Mouse (Mus musculus) embryonic stem cell, embryonic (primary cell): ENCODE measurements at regions not wholly inside any gene's neighbourhood (a gene's known extent, or its start where the extent isn't known, plus 50 kb on each side); places are given as distances from the start of the nearest gene placed in this dataset.

ENCODE experiments used
- CTCF ChIA-PET, 4 experiments: fragments of 300-600 bp in 2 of 4; fragments of 350-600 bp in 2 of 4; sonication (Branson Sonifier 250); formaldehyde crosslinking; loops; one replicate each; lab custom pipeline; 2022; ENCODE audit warnings: inconsistent platforms in 2 of 4; lab: Charles Lee
- POLR2A ChIA-PET, 4 experiments: fragments of 300-600 bp in 2 of 4; fragments of 350-600 bp in 2 of 4; sonication (Branson Sonifier 250); formaldehyde crosslinking; loops; one replicate each; lab custom pipeline; 2022; ENCODE audit warnings: antibody characterized with exemption in 4 of 4, inconsistent platforms in 1 of 4; lab: Charles Lee

DNA sequence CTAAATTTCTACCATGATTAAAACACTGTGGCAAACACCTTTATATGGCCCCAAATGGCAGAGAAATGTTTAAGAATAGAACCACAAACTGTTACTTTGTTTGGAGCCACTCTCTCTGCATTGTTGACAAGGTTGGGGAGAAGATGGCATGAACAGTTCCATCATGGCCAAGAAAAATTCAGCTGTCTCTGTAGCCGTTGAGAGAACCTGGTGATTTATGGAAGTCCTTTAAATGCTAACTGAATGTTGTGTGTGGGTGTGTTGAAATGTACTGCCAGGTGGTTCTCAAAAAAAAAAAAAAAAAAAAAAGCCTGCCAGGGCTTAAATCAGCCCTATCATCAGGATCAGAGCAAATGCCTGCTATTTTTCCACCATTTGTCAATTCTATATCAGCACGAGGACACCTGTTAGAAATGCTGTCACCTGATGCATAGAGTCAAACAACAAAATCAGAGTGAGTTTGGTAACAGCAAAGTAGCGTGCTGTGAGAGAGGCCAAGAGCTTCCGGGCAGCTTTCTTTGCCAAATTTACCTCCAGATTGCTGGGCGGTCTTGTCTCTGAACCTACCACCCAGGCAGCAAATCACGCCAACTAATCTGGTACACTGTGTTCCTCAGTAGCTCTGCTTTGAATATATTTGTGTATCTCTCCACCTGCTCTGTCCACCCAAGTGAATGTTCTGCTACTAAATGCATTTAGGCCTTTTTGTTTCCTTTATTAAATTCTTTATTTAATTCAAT, 536.5 kb downstream of the Btbd3 start:
- CTCF ChIA-PET: no interaction called here
- POLR2A ChIA-PET: interaction anchor here in 1 of 4 experiments (0.7 kb wide), 1 partner anchor 104 kb away, joined by 5 read pairs; no protein-coding TSS in a partner anchor

DNA sequence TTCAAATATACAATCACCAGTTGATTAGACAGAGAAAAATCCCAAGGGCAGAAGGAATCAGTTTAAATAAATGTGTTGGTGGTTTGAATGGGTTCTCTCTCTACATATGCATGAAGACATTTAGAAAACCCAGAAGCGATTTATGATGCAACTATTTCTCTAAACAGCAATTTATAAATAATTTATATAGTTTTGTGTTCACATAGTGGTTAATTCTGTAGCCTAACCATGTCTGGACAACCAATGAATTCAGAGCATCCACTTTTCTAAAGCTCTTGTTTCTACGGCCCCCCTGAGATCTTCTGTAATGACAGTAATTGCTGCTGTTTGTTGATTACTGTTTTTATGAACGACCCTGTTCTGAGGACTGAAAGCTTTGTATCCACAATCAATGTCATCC, 549.8 kb downstream of the Btbd3 start:
- ChIA-PET CTCF (no interaction called here), POLR2A (interaction anchor here in 1 of 4 experiments (0.6 kb wide), 1 partner anchor 186 kb away, joined by 4 read pairs; no protein-coding TSS in a partner anchor)

DNA sequence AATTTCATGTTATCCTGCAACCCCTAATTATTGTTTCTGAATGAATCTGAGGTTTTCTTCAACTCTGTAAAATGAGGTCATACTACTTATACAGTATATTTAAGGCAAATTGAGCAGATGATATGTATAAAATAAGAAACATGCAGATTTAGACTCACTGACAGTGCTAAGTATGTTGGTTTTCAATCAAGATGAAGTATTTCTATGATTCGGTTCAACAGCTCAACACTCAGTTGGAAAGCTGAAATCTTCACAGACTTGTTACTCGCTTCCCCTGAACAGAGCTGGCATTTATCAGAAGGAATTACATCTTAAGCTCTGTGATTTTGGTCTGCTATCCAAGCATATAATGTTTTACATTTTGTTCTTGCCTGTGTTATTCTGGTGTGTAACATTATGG, 553.4 kb downstream of the Btbd3 start:
- ChIA-PET POLR2A (no interaction called here), CTCF (no interaction called here)

DNA sequence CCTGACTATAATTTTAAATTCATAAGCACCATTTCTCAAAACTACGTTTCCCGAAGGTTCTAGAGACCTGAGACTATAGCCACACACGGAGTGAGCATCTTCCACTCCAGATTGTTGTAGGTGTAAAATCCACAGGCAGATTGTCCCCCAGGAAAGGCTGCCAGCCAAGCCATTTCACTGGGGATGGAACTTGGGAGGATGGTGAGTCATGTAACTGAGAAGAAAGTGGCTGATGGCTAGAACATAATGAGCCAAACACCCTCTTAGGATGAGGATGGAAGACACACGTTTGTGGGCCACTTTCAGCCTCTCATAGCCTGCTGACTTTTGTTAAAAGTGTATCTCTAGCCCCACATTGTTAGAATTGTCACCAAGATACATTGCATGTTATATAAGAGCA, 564.1 kb downstream of the Btbd3 start:
- POLR2A ChIA-PET: no interaction called here
- CTCF ChIA-PET: no interaction called here

DNA sequence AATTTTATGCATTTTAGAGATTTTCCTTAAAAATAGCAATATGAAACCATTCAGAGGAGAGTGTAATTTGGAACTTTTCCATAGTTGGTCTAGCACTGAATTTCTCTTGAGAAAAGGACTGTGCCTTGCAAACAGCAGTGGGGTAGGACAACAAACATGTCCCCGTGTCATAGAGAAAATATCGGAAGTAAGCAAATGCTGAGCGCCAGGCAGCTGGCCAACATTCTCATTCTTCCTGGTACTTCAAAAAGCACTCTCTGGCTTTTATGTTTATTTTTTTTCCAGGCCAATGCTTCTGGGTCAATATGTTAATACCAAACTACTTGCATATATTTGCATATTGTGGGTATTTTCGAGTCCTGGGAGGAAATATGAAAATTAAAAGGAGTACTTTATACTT, 568.5 kb downstream of the Btbd3 start:
- ChIA-PET POLR2A (no interaction called here), CTCF (no interaction called here)

DNA sequence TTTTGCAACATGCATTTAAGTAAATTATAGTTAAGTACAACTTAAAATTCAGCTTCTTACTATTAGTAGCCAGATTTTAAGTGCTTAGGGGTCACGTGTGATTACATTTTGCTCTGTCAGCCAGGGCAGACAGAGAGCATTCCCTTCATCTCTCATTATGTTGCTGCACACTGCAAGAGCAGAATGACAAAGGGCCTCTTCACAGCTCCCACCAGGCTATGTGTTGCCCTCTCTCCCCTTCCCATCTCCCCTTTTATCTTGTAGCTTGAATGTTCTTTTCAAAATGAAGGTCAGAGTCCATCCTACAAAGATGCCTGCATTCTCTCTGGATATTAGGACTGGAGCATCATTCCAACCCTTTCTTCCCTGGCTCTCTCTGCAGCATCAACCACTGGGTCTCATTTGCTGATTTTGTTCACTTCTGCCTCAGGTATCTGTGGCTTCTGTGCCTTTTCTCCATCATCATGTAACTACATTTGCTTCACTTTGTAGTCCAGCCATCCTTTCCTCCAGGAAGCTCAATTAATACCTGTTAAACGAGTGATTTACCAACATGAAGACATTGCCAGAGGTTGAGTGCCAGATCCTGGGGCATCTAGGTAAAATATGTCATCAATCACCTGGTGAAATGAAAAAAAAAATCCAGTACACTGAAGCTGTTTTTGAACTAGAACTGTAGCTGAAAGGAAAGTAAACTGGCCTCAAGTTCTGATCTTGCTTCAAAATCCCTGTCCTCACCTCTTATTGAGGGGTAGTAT, 571.6 kb downstream of the Btbd3 start:
- ChIA-PET CTCF (no interaction called here), POLR2A (no interaction called here)

DNA sequence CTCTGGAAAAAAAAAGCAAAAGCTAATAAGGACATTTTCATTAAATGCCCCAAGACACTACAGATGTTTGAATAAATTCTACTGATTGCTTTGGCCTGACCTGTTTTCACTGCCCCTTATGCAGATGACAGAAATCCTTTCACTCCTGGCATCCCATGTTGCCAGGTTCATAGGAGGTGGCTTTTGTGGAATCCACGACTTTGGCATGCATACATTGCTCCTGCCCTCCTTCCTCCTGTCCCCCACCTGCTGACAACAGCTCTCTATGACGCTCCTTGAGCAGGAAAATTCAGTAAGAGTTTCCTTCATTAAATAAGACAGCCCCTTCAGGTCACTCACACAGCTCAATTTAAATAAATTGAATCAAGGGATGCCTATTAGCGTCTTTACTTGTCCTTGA, 582.5 kb downstream of the Btbd3 start:
- POLR2A ChIA-PET: interaction anchor here in 1 of 4 experiments (0.7 kb wide), 1 partner anchor 1108 kb away, joined by 4 read pairs; no protein-coding TSS in a partner anchor
- CTCF ChIA-PET: no interaction called here

DNA sequence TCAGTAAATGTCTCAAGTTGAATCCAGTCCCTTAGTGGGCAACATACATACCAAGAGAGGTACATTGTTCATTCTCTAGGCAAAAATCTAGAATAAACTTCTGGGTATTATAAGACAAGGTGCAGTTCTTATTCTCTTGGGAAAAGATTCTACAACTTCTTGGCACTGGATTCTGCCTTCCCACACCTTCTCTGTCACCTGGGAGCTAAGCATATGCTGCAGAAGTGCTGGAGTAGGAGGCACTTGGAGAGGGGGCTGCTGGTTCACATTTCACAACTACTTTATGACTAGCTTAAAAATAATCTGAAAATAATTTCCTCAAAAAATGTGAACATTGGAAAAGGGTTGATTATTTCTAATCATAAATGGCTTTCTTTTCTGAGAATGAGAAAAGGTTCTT, 602.8 kb downstream of the Btbd3 start:
- ChIA-PET CTCF (no interaction called here), POLR2A (no interaction called here)

DNA sequence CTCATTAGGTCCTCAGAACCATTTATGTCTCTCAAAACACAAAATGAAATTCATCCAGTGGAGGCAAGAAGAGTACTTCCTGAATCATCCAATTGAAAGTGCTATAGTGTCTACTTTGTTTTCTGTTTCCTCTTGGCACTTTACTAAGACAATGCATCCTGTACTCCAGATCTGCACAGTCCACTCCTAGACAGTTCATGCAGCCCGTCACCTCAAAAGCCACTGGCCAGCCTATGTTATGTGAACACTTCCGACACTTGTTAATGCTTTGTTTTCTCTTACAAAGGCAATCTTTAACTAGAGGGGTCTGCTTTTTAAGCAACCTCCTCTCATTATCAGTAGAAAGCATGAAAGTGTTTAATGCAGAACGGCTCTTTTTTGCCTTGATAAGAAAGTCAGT, 597.1 kb upstream of the Sptlc3 start:
- CTCF ChIA-PET: no interaction called here
- POLR2A ChIA-PET: interaction anchor here in 1 of 4 experiments (0.6 kb wide), 1 partner anchor 103 kb away, joined by 5 read pairs; no protein-coding TSS in a partner anchor

DNA sequence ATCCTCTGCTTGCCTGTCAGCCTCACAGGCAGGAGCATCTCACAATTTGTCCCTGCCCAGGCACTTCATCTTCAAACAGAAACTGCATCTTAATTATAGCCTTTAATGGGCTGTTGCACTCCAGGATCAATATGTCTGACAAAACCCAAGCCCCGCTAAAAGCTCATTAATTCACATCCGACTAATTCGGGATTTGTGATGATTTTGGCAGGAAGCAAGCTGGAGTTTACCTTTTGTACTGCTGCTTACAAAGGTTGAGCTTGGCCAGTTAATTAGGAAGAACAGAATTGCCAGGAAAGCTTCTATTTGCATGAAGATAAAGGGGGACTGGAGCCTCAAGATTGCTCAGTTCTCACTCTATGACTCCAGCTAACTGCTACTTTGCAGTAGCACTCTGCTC, 596.6 kb upstream of the Sptlc3 start:
- ChIA-PET POLR2A (interaction anchor here in 1 of 4 experiments (0.6 kb wide), 1 partner anchor 104 kb away, joined by 5 read pairs; no protein-coding TSS in a partner anchor), CTCF (no interaction called here)

DNA sequence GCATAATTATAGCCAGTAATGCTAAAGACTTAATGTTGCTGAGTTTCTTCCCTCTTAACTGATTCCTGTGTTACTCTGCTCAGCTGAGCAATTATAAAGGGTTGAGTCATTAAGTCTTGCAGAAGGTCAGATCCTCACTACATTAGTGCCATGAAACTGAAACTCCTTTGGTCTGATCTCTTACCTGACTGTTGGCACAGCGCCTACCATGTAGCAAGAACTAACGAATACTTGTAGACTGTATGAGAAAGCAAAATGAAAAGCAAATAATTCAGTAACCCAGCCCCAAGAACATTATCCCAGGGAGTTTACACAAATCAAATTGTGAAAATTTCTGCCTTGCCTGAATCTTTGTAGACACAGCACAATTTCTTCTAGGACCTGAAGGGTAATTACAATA, 556.5 kb upstream of the Sptlc3 start:
- POLR2A ChIA-PET: no interaction called here
- CTCF ChIA-PET: no interaction called here

DNA sequence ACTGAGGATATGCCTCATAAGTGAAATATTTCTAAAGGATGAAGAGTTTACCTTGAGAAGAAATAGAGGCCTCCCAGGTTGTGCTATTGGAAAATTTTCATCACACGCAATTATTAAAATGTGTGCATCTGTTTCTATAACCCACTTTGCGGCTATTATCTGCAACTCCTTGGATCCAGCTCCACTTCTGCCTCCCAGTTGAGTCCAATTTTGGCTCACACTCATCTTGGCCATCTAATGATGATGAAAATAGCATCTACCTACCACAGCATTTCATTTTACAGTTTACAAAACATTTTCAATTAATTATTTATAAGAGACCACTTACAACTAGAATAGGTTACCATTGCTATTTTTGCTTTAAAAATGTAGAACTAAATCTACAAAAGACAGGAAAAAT, 554.3 kb upstream of the Sptlc3 start:
- ChIA-PET CTCF (no interaction called here), POLR2A (no interaction called here)

DNA sequence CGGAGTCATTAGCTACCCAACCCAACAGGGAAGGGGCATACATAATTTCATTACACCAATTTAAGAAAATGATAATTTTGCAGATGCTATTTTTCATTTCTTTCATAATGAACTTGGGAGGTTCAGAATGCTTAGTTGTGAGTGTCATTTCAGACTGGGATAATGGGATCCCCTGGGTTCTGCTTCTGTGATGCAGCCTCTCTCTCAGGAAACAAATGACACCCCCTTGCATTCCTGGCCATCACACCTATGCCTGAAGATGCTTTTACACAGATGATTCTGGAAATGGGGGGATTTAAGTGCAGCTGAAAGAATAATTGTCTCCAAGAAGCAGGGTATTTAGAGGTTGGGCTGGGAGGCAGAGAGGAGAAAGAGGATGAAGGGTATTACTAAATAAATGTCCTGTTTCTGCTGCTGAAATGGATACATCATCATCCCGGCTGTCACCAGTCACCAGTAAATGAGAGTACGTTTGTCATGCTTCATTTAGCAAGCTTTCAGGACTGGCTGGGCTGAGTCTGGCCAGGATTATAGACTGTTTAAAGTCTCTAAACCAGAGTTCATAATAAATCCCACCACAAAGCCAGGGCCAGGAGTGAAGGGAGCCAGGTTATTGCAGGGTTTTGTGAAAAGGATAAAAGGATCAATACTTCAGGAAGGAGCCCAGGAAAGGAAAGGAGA, 527.5 kb upstream of the Sptlc3 start:
- CTCF ChIA-PET: no interaction called here

DNA sequence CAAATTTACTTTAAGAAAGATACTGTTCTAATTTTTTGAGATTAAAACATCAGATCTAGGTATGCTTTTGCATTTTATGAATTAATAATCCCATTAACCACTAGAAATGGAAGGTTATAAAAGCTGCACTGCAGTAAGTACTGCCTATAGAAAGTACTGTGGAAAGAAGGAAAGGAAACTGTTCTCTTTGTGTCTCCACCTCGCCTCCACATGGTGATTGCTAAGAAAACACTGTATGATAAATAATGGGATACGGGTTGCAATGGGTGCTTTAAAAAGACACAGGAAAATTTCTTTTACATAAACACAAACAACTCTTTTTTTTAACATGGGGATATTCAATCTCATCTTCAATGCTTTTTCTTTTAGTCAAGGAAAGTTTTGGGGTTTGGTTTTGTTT, 519.2 kb upstream of the Sptlc3 start:
- ChIA-PET CTCF (no interaction called here), POLR2A (no interaction called here)

More for the DNA sequence above, 527.5 kb upstream of the Sptlc3 start:
- POLR2A ChIA-PET: no interaction called here

DNA sequence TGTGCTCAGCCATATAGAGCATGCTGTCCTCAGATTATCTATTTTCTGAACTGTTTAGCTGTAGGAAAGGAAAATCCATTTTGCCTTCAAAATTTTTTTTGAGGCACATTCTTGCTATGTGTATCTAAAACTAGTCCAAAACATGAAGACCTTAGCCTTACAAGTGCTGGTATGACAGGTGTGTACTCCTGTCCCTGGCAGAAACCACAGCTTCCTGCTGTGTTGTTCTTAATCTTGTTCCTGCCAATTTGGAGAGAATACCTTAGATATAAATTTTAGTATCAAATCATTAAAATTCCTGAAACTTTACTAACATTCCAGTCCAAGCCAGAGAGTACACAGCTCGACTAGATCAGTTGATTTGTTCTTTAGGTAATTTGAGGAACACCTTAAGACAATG, 503.7 kb upstream of the Sptlc3 start:
- POLR2A ChIA-PET: no interaction called here
- CTCF ChIA-PET: no interaction called here

DNA sequence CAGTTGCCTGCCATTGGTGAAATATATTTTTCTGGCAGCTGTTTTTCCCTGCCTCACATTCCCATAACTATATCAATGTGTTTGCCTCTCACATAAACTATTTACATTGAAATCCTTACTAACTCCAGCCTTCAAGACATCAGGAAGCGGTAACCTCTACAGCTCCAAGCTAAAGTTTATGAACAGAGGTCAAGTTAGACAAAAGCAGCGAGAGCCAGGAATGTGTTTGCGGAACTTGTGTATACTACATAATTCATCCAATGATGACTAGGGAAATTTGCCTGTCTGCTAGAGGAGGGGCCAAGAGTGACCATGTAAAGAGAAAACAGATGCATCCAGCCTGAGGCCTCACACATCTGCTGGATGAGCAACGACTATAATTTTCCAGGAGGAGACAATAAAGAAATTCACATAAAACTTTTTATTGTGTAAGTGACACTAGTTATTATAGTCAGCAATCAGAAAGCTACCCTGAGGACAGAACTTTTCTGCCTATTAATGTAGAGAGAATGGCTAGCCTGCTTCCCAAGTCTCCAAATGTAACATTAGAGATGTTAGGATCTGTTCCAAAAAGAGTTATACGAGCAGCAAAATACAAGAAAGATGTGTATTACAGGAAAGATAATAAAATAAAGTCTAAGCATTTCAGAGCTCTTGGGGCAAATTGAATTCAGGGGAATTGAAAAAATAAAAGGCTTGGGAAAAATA, 461.5 kb upstream of the Sptlc3 start:
- CTCF ChIA-PET: no interaction called here
- POLR2A ChIA-PET: no interaction called here

DNA sequence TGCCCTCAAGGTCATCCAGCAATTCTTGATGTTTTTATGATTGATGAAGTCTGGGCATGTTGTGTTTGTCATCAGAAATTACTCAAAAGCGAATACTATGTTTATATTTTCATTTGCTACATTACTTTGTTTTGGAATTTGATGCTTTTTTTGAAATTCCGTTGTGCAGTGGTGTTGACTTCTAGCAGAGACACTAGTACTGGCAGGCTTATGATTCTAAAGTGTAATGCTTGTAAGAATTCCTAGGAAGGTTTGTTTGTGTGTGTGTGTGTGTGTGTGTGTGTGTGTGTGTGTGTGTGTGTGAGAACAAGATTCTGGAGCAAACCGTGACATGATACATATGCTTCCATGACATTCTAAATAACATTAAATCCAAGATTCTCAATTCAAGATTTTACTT, 458.9 kb upstream of the Sptlc3 start:
- POLR2A ChIA-PET: no interaction called here
- CTCF ChIA-PET: no interaction called here

DNA sequence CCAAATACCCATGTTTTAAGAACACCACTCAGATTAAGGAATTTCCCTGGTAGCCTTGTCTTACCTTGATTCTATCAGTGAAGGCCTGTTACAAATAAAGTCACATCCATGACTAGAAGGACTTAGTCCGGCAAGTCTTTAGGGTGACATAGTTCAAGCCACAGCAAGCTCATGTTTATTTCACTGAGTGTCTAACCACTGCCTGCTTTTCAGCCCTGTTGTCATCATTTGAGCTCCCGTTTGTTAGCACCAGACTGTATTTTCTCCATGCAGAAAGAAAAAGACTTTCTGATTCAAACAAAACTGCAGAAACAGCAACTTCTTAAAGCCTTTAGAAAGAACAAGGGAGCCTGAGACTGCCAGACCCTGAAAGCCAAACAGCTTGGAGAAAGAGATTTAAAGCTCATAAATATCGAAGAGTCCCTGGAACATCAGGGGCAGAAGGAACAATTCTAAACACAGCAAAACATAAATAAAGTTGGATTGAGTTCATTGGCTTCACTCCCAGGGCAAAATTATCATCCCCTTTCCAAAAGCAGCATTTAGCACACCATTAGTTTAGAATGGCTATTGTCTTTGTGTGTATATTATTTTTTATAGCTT, 451.9 kb upstream of the Sptlc3 start:
- POLR2A ChIA-PET: no interaction called here
- CTCF ChIA-PET: interaction anchor here in 1 of 4 experiments (0.6 kb wide), 1 partner anchor 691 kb away, joined by 5 read pairs; no protein-coding TSS in a partner anchor

DNA sequence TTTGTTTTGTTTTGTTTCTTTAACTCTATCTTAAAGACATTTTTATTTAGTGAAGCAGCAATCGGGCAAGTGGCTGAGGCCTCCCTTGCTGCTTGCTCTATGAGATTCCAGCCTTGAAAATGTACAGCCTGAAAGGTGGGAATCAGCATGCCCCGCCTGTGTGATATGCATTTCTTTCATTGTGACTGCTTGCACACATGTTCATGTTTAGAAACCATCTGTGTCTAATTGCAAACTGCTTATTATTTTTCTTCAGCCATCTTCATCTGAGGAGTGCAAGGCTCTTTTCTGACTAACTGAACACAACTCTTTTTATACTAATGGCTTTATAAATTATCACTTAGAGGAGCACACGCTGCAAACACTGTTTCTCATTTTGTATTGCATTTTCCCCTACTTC, 449.0 kb upstream of the Sptlc3 start:
- ChIA-PET POLR2A (no interaction called here), CTCF (no interaction called here)
